Mouse (Mus musculus) A20 (cell line): ENCODE data around the gene Ssr1.
A peak's percentile ranks its signal among the peaks of the same experiment; 100 is the strongest.

Experiments used
- DNase-seq: peaks from one replicate; pipeline ENCODE4 v3.0.0-alpha.2; 2011; ENCODE audit warnings: low read depth, low spot score

The Ssr1 gene

GRCm38 (mm10) chr13:37945392-37945791 is 48.6 kb downstream of the Ssr1 start:
- DNase-seq, result no peak

- peak; percentile 39 for DNase-seq
These were observed 49.7 kb downstream of the Ssr1 start for GRCm38 (mm10) chr13:37944306-37944705.

DNA sequence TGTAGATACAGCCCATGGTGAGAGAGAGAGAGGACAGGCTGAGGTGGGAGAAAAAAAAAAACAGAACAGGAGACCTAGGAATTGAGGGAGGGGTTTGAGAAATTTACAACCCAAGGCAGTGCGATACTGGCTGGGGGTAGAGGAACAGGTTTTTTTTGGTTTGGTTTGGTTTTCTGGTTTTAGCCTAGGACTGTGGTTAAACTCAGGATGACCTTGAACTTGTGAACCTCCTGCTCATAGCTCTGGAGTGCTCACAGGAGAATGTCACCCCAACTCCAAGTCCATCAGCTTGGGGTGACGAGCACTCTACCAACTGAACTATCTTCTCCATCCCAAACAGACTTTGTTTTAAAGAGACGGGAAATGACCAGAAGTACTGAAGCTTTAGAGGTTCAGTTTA is 50.6 kb downstream of the Ssr1 start:
- no peak for DNase-seq

GRCm38 (mm10) chr13:37942887-37943331 is 51.1 kb downstream of the Ssr1 start:
- DNase-seq, result no peak

- no peak for DNase-seq
These were observed 51.8 kb downstream of the Ssr1 start for GRCm38 (mm10) chr13:37941950-37942886.

GRCm38 (mm10) chr13:37941138-37941645 is 52.8 kb downstream of the Ssr1 start:
- no peak for DNase-seq

- DNase-seq, result no peak
These were observed 53.4 kb downstream of the Ssr1 start for GRCm38 (mm10) chr13:37940649-37941048.

- no peak for DNase-seq
These were observed 53.9 kb downstream of the Ssr1 start for GRCm38 (mm10) chr13:37940167-37940566.

- no peak for DNase-seq
These were observed 57.7 kb downstream of the Ssr1 start for GRCm38 (mm10) chr13:37936351-37936750.

DNA sequence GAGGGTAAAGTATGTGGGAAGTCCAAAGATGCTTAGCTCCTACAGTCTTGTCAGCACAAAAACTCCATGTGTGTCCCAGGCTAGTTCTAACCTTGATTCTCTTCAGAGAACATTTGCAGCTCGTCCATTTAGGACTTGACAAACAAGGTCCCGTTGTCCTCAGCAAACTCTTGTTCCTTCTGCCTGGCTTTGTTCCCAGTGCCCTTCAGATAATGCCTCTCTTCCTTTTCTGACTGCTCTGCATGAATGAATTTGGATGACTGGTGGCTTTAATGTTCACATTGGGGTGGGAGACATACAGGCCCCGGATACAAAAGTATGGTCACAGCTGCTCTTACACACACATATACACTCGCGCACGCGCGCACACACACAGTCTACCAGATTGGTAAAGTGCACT is 59.1 kb downstream of the Ssr1 start:
- no peak for DNase-seq

DNA sequence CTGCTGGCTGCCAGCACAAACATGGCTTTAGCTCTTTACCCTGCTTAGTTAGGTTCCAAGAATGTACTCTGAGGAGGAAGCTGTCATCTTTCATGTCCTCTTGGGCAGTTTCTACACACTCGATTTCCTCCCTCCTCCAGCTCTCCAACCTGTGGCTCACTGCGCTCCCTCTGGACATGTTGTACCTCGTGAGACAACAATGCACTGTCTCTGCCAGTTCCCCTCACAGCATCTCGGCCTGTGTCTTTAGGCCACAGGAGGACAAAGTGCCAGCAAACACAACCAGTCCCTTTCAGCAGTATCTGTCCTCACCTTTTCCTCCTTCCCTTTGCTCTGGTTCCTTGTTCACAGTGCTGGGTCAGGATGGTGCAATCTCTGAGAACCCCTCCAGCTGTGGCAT is 59.9 kb downstream of the Ssr1 start:
- DNase-seq, result no peak

GRCm38 (mm10) chr13:37931210-37931922 is 62.7 kb downstream of the Ssr1 start:
- DNase-seq, result no peak

GRCm38 (mm10) chr13:37930621-37931020 is 63.4 kb downstream of the Ssr1 start:
- DNase-seq, result no peak

- DNase-seq, result no peak
These were observed 63.9 kb downstream of the Ssr1 start for GRCm38 (mm10) chr13:37930091-37930490.

DNA sequence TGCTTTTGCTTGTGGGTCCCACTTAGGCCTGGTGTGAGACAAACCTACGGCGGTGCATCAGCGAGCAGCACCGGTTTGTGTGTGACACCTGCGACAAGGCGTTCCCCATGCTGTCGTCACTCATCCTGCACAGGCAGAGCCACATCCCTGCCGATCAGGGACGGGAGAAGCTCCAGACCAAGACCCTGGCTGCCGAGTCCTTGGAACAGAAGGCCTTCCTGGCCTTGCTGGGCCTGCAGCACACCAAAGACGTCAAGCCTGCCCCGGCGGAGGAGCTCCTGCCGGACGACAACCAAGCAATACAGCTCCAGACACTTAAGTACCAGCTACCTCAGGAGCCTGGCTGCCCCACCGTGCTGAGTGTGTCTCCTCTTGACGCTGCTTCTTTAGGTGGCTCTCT is 64.5 kb downstream of the Ssr1 start:
- DNase-seq, result no peak

GRCm38 (mm10) chr13:37926394-37926793 is 67.6 kb downstream of the Ssr1 start:
- DNase-seq, result no peak

DNA sequence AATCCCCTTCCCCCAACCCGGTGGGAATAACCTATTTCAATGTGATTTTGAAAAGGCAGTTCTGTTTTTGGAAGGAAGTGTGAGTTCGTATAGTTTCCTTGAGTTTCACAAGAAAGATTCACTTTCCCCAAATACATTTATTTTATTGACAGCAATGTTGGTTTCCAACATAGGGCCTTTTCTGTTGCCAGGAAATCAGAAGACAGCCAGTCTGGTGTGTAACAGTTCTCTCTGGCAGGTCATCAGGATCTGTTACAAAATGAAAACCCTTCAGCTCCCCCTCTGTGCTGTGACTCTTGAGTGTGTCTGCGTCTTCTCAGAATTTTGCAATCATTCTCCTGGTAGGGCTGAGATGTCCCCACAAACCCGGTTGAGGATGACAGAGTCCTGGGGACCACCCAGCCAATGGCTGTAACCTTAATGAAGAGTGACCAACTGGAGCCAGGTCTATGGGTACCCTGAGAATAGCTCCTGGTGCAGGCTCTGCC is 69.5 kb downstream of the Ssr1 start:
- no peak for DNase-seq

GRCm38 (mm10) chr13:37923643-37924460 is 70.2 kb downstream of the Ssr1 start:
- DNase-seq, result no peak

DNA sequence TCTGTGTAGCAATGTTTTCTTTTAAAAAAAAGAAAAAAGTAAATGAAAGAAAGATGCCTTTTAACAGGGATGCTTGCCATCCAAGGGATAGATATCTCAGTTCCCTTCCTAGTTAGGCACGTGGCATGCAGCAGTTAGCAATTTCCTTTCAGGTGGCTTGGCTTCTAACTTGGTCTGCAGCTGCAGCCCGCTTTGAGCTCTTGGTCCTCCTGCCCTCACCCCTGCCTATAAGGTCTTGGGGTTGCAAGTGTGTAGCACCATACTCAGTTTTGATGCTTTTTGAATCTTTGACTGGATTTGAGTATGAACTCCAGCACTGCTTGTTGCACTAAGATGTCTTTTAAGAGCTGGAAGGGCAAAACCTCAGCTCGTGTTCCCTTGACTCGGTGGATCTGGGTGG is 70.9 kb downstream of the Ssr1 start:
- no peak for DNase-seq

- no peak for DNase-seq
These were observed 73.3 kb downstream of the Ssr1 start for GRCm38 (mm10) chr13:37920727-37921126.

- no peak for DNase-seq
These were observed 74.2 kb downstream of the Ssr1 start for GRCm38 (mm10) chr13:37919711-37920277.
